Mouse (Mus musculus): ENCODE data around the gene Trim29. TPM values are rescaled to one million over a fixed set of nuclear protein-coding genes. Genes with fewer than 3 reads are reported as not detected.

The Trim29 gene
- polyA plus RNA-seq, 1 experiment from 2014 or later, result not detected

DNA sequence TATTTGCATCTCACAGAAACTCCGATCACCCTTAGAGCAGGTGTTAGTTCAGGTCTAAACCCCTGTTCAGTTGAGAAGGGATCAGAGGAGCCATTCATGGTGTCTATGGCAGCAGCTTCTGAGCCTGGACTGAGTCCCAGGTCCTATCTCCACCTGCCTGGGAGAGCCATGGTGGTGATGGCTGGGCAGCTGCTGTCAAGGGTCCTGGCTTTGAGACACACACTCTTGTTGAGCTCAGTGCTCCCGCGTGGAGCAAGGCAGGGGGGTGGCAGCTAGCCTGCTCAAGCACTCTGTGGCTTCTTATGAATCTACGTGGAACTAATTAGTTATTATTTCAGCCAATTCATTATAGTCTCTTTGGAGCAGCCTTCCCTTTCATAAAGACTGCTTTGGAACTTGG lies 73.2 kb downstream of the Trim29 start:
- no peak for ATAC-seq
- in situ Hi-C loops (cut with MboI; ENCODE audit: low pct_unique_long_range_greater_than_20kb), result no loop called here
- DNase-seq (ENCODE audit: low read depth, low spot score), result no peak
- H3K27me3 ChIP-seq, result peaks cover 26% of the 10 kb centered on the region
- ChIA-PET POLR2A (no interaction called here), CTCF (no interaction called here)
- TF ChIP-seq CTCF (IDR thresholded peaks at IDR 0.05), result no peak

DNA sequence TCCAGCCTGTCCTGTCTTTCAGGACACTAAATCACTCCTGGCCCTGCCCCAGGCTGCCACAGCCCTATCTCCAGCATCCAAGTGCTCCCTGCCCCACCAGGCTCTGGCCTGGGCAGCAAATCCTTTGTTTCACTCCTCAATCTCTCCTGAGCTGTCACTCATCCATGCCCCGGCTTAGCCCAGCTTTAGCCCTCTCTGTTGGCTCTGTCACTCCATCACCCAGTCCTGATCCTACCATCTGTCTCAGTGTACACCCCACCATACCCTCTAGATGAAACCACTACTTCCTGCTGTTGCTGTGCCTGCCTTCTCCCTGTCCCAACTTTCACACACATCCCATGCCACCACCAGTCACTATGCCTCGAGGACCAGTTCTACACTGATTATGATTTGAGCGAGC lies 73.8 kb downstream of the Trim29 start:
- in situ Hi-C loops (cut with MboI; ENCODE audit: low pct_unique_long_range_greater_than_20kb), result no loop called here
- CTCF ChIA-PET, result no interaction called here
- no peak for DNase-seq (ENCODE audit: low read depth, low spot score)

More for the DNA sequence above, 73.8 kb downstream of the Trim29 start:
- peaks cover 25% of the 10 kb centered on the region for H3K27me3 ChIP-seq
- ATAC-seq, result no peak
- POLR2A ChIA-PET, result no interaction called here
- no peak for TF ChIP-seq CTCF (IDR thresholded peaks at IDR 0.05)

Other genes starting within 250 kb of the Trim29 start
- gene Arhgef12, start 203.6 kb upstream of the Trim29 start, polyA plus RNA-seq (2021), result 91.2 TPM
- gene Tmem136, start 194.3 kb upstream of the Trim29 start, polyA plus RNA-seq (2021), result 27.9 TPM
- gene Pou2f3, start 100.5 kb upstream of the Trim29 start, polyA plus RNA-seq (2021), result 0.04 TPM
- 65.6 TPM for gene Oaf, start 70.9 kb upstream of the Trim29 start, polyA plus RNA-seq (2021)